Mouse (Mus musculus) neural tube, embryonic 10.5 days (tissue): ENCODE data around the gene Slc2a5.

Experiments used
- DNase-seq: peaks from one replicate; pipeline ENCODE4 v3.0.0-alpha.2; 2017; ENCODE audit warnings: low spot score; ENCODE audit errors: extremely low spot score

Slc2a5 gene

DNA sequence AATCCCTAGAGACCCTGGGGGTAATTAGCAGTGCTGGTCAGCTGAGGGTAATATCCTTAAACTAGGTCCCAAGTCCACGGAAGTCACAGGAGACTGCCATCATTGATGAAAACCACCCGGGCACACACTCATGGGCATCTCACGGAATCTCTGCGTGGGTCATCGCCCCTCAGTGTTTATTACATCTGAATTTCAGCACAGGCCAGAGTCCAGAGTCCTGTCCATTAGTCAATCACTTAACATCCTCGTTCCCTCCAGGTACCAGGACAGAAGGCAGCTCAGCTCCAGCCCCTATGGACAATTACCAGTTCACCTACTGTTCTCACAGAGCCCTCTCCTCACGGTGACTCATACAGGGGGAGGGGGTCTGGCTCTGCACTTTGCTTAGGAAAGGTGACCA is 16.3 kb upstream of the Slc2a5 start:
- no peak for DNase-seq

DNA sequence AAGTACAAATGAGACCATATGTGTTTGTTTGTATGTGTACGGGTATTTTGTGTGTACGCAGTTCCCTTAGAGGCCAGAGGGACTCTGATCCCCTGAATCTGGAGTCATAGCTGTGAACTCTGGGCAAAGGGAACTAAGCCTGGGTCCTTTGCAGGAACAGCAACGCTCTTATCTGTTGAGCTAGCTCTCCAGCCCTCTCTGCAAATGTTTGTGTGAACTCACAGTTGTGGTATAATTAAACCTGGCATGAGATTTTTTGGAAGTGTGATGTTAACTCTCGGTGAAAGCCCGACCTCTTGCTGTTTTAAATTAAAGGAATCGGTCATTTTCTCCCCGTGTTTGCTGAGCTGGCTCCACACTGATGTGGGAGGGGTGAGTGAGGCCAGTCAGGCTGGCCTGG is 13.4 kb upstream of the Slc2a5 start:
- DNase-seq = no peak

DNA sequence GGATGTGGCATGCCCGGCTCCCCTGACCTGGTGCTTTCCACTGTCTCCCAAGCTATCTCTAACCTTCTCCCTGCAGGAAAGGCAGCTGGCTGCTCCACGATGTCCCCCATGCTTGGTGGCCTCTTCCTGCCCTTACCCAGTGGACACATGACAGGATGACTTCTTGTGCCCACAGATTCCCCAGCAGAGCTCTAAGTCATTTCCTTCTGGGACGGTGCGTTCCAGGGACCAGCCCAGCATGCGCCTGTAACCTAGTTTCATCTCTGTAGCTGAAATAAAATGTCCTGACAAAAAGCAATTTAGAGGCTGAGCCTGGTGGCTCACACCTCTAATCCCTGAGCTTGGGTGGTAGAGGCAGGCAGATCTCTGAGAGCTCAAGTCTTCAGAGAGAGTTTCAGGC is 12.4 kb upstream of the Slc2a5 start:
- DNase-seq = no peak

DNA sequence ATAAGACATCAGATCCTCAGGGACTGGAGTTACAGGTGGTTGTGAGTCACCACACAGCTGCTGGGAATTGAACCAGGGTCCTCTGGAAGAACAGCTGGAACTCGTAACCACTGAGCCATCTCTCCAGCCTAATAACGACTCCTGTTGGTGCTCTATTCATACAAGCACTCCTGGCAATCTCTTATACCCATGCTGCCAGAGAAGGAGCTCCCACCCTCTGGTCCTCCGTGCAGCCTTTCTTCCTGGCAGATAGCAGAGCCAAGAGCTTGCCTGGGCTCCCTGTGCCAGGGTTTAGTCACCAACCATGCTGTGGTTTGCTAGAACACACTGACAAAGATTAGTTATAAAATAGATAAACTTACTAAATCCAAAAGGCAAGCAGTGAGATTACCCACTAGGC is 9.4 kb upstream of the Slc2a5 start:
- DNase-seq = no peak

DNA sequence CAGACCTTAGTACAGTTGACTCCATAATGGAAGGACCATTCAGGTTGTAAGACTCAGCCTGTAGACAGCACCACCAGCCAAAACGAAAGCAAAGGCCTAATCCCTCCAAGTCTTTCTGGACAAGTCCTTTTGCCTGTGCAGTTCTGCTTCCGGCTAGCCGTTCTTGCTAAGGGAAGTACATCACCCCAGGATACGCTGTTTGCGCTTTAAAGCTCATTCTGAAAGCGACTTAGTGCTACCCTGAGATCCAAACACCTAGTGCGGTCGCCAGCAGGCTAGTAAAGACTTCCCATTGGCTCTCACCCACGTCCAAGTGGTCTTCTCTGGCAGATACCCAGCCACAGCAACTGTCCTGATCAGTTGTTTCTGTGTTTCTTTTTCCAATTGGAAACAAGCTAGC is 8.7 kb upstream of the Slc2a5 start:
- no peak for DNase-seq

DNA sequence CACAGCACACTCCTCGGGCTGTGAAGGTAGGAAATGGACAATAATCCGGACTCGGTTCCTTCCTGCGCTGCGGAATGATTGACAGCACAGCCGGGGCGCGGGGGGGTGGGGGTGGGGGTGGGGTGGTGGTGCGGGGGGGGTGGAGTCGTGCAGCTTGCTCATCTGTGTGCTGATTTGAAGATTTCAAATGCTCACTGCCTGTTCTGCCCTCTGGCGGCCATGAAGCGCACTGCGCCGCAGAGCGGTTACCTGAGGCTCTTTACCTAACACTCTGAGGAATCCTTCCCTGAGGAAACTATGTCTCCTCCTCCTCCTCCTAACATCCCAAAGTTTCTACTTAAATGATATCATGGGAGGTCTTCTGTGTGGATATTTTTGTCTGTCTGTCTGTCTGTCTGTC is 6.2 kb upstream of the Slc2a5 start:
- DNase-seq = peak; percentile 73

DNA sequence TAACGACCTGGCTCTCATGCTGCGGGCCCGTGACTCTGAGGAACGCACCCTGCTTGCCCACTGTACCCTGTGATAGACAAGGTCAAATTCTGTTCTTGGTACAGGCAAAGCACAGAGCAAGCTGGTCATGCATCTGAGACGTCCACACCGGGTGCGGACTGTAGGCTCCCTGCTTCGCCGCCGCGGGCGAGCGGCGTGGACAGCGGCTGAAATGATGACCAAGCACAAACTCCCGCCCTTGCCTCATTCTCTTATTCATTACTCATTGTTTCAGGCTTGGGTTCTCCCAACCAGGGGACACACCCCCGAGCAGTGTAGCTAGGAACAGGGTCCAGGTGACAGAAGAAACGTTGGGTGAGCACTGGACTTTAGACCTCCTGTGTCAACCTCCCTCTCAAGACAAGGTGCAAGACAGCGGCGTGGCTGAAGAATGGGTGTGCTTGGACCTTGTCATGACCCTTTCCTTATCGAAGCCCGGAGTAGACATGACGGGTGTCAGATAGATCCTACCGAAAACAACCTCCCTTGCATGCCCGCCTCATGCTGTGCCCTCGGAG is 4.5 kb upstream of the Slc2a5 start:
- no peak for DNase-seq

DNA sequence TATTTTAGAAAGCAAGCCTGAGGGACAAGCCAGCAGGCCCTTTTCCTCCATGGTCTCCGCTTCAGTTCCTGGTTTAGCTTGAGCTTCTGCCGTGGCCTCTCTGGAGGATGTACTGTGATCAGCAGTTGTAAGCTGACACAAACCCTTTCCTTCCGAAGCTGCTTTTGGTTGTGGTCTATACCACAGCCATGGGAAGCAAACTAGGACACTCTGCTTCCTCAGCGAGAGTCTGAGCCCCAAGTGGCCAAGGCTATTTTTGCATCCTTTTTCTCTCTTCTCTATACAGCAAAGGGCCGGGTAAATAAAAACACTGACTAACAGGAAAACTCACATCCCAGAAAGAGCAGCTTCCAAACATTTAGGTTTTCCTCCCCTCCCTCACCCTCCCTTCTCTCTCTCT is 1.8 kb upstream of the Slc2a5 start:
- DNase-seq = no peak

DNA sequence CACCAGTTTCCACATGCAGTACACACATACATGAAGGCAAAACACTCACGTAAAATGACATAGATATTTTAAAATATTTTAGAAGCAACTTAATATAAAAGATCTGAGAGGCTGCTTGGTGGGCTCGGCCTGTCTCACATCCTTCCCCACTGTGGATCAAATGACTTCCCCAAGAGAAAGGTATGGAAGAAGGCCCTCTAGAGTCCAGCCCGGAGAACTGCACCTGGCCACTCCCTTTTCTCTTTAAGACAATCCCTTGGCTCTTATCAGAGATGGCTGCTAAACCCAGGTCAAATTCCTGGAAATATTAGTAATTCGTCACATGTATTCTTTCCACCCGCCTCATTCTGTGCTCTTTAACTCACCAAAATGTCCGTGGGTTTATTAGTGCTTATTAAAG is 920 bp upstream of the Slc2a5 start:
- no peak for DNase-seq

DNA sequence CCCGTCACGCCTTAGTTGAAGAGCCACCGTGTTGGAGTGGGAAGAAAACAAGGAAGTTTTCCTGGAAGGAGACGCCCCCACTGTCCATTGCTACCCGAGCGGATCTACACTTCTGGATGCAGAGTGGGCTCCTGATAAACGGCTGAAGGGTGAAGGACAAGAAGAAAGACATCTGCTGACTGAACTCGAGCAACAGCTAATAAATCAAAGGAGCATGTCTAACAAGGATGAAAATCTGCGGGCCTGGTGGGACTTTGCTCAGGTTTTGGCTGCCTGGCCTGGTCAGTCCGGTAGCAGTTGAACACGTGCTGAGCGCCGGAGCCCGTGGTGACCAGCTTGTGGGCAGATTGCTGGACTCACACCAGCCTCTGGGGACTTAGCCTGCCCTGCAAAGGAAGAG is 557 bp downstream of the Slc2a5 start:
- DNase-seq = no peak

DNA sequence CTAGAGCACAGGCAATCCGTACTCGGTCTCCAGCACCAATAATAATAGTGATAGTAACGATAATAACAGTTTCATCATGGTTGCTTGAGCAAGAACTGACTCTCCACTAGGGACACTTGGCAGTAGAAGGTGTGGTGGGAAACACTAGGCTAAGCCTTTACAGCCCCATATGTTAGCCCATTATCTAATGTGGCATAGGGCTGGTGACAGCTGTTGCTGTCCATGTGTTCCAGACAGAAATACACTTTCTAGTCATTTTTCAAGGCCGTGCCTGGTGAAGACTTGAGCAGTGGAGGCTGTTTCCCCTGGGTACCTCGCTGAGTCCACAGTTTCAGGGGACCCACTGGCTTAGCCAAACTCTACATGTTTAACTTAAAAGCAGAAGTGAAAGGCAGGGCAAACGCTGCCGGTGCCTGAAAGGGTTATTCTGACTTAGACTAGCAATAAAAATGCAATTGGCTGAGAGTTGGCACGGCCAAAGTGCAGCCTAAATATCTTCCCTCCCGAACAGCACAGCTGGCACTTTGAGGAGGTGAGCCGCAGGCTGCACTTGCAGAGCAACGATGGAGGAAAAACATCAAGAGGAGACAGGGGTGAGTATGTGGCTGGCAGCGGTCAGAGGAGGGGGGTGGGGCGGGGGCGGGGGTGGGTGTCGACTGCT is 1.2 kb downstream of the Slc2a5 start:
- DNase-seq = no peak

DNA sequence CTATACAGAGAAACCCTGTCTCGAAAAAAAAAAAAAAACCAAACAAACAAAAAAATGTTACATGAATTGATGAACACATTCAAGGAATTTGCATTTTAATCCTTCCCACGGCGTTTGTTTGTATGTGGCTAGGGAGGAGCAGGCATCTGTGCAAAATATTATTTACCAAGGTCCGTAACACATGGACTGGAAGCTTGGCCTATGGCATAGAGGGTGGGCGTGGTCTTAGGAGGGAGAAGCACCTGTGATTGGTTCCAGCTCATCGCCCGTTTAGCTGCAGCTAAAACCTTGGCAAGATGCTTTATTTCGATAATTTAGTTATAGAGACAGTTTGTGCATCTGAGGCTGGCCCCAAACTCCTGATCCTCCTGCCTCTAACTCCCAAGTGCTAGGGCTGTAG is 2.3 kb downstream of the Slc2a5 start:
- no peak for DNase-seq

DNA sequence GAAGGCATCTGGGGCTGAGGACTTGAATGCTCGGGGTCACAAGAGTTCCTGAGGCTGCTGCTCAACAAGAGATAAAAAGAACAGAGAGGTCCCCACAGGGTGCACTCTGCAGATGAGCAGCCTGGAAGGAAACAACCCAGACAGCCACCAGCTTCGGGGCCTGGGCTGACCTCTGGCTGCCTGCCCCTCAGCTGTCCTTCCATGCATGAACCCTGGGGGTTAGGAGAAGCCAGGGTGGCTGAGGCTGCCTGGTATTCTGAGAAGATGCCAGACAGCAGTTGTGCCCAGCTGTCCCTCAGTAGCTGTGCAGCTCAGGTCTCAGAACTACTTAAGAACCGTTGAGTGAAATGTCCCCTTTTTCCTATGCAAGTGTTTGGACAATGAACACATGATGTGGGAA is 3.4 kb downstream of the Slc2a5 start:
- DNase-seq = no peak

DNA sequence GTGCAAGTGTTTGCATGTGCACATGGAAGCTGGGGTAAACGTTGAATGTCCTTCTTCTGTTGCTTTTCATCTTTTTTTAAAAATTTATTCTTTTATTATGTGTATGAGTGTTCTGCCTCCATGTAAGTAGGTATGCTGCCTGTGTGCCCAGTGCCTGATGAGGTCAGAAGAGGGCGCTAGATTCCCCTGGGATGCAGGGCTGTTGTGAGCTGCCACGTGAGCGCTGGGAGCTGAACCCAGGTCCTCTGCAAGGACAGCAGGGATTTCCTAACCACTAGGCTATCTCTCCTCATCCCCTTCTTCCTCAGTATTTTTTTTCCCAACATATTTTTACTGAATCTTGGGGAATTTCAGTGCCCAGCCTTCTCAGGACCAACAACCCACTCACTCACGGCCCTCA is 7.3 kb downstream of the Slc2a5 start:
- DNase-seq = no peak

DNA sequence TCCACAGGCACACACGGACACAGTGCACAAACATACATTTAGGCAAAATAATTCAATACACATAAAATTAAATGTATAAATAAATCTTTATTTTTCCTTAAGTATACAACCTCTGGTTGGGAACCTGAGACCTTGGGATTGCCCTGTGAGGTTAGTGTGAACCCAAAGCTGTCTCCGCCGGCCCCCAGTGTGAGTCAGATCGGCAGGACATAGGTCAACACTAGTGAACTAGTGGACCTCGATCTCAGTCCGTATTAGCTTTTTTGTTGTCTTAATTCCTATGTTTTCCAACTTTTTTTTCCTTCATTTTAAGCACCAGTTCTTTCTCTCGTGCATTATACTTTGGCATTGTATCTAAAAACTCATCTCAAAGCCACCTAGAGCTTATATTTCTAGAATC is 8.8 kb downstream of the Slc2a5 start:
- no peak for DNase-seq

DNA sequence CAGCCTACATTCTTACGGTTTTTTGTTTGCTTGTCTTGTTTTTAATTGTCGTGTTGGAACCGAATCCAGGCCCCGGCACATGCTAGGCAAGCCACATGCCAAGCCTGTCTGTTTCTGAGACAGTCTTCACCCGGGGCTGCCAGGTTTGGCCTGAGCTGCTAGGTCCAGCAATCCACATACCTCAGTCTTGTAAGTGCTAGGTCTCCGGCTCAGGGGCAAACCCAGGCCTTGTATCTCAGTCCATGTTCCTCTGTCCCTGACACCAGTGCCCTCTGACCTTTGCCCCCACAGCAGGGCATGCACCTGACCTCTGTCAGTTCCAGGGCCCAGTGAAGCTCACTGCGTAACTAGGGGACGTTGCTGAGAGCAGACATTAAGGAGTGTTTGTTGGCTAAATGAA is 9.5 kb downstream of the Slc2a5 start:
- DNase-seq = no peak

DNA sequence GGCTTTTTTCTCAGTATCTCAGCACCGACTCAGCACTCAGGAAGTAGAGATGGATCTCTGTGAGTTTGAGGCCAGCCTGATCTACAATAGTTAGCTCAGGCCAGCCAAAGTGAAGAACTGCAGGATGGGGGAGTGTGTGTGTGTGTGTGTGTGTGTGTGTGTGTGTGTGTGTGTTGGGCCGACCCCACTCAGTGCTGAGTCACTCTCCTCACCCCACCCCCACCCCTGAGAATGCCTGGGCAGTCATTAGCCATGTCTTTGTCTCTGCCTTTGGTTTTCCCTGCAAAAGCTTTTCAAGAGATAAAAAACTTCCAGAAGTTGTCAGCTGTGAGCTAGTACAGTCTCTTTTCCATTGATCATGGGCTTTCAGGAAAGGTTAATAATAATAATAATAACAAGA is 11.6 kb downstream of the Slc2a5 start:
- no peak for DNase-seq

DNA sequence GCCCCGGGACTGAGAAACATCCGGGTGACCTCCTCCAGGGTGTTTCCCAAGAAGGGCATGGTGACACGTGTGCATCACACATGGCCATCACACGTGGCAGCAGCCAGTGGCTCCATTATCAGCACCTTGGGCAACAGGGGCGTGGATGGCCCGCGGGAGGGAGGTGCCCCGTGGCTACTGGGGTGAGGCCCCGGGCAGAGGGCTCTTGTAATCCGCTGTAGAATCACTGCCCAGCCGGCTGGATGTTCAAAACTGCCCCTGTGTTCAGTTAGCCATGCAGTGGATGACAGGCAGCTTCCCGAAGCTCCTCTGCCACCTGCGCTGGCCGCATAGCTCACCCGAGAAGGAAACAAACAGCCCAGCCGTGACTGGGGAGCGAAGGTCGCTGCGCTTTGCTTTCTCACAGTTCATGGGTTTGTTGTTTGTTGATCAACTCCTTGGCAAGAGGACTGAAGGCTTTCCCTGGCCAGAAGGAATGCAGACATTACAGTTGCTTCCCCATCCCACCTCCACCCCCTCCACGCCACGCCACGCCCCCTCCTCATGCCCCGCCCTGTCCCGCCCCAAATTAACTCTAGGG is 13.7 kb downstream of the Slc2a5 start:
- no peak for DNase-seq

DNA sequence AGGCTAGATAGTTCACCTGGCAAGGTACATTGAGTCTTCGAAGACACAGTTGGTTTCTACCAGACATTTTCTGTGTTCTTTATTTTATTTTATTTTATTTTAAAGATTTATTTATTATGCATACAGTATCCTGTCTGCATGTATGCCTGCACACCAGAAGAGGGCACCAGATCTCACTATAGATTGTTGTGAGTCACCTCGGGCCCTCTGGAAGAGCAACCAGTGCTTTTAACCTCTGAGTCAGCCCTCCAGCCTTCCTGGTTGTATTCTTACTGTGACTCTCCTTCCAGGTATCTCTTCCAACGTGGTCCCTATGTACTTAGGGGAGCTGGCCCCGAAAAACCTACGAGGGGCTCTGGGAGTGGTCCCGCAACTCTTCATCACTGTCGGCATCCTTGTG is 16.2 kb downstream of the Slc2a5 start:
- no peak for DNase-seq

DNA sequence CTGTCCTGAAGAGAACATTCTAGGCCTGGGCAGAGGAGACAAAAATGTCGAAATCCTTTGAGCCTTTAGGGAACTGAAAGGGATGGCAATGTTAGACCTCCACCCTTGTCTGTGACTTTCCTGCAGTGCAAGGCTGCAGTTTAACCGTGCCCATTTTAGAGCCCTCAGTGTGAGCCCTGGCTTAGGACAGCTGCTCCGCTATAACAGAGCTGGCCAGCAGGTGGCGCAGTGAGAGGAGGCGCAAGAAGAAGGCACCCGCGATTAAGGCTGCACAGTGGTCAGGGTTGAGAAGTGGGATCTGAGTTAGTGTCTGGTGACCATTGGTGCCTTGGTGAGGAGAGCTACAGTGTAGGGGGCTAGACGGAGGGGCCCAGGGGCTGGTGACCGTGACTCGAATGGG is 17.6 kb downstream of the Slc2a5 start:
- DNase-seq = peak; percentile 86

DNA sequence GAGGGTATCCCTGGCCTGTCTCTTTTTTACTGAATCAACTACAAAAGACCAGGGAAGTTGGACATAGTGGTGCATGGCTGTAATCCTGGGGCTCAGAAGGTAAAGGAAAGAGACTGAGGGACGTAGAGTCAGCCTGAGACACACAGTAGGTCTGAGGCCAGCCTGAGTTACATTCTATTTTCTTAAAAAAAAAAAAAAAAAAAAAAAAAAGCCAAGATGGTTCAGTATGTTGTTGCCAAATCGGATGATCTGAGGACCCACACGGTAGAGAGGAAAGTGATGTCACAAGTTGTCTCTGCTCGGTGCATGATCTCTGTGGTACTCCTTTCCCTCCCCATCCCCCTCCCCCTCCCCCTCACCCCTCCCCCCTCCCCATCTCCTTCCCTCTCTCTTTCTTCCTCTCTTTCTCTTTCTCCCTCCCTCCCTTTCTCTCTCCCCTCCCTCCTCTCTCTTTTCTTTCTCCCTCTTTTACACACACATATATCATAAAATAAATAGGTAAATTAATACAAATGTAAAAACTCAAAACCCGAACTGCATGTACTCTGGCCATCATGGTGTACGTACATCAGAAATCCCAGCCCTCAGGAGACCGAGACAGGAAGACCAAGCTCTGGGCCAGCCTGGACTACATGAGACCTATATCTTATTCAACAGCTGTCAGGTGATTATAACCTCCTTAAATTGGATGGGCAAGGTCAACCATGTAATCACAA is 18.4 kb downstream of the Slc2a5 start:
- DNase-seq = no peak

DNA sequence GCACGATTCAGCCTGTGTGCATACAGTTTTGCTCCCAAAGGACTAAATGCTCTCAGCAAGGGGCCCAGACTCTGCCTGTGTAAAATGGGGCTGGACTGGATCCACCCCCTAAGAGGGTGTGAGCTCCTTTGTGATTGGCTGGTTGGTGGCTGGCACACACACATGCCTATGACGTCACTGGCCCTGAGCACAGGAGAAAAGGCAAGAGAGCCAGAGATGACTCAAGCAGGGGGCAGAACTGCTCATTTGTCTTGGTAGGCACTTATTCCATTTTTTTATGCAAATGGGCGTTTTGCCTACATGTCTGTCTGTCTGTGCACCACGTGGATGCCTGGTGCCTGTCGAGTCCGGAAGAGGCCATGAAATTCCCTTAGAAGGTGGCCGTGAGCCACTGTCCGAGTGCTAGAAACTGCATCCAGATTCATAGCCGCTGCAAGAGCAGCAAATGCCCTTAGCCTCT is 19.0 kb downstream of the Slc2a5 start:
- DNase-seq = peak; percentile 59

DNA sequence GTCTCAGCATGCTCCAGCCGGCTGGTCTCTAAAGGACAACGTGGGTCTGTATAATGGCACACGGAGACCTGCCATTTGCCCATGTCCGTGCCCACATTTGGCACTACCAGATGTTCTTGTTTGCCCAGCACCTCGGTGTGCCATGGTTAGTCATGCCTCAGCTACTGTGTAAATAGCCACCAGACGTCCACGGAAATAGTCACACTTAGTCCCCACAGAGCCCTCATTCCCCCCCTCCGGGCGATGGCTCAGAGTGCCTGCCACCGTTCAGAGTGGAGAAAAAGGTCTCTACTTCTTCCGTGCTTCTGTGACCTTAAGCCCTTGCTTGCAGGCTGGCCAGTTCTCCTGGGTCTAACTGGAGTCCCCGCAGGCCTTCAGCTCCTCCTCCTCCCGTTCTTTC is 20.0 kb downstream of the Slc2a5 start:
- no peak for DNase-seq
